ENCODE assay signal across 8 mouse cellular contexts in genomic region chr7:75782723-75783011, GRCm38 (mm10).
DNase-seq lines count a peak whose midpoint lies in the region; ATAC-seq and TF ChIP-seq lines count a peak whose summit lies in the region.

No protein-coding gene starts in this region.

- no peak for DNase-seq in kidney, adult 2 months
- peak; percentile 31 for DNase-seq in thymus, postnatal 0 days (ENCODE audit: low spot score)
- DNase-seq in thymus, postnatal 36 days = no peak
- DNase-seq in gastrocnemius, postnatal 10 days = no peak
- DNase-seq in right cerebral cortex, postnatal 4 days = no peak

- H3K4me2 ChIP-seq in kidney, embryonic 14.5 days (replicated peaks; ENCODE audit: low read depth, low read length) = no peak overlapping the region
- H3K4me2 ChIP-seq in intestine, embryonic 16.5 days (ENCODE audit: low read depth, low read length) = 0 out of 2 replicates have a peak overlapping the region, but pooled peaks have one; percentile 73
- H3K4me2 ChIP-seq in hindbrain, embryonic 16.5 days (ENCODE audit: low read length) = no peak overlapping the region

- no peak for TF ChIP-seq POLR2A in kidney, adult 2 months (IDR thresholded peaks at IDR 0.05; ENCODE audit: low read depth, low read length)

- H3K9ac ChIP-seq in kidney, embryonic 14.5 days (ENCODE audit: low read depth, low read length) = no peak overlapping the region
- 0 out of 2 replicates have a peak overlapping the region, but pooled peaks have one; percentile 48 for H3K9ac ChIP-seq in intestine, embryonic 16.5 days (ENCODE audit: low read depth, low read length)
- H3K9ac ChIP-seq in hindbrain, embryonic 16.5 days (ENCODE audit: low read depth, low read length) = no peak overlapping the region

- H3K36me3 ChIP-seq in kidney, adult 2 months (ENCODE audit: control insufficient read depth, insufficient read depth, low read length) = no peaks in the 10 kb centered on the region
- H3K36me3 ChIP-seq in kidney, embryonic 14.5 days (ENCODE audit: control insufficient read depth, insufficient read depth, low read length) = peaks cover 13% of the 10 kb centered on the region
- H3K36me3 ChIP-seq in intestine, embryonic 16.5 days (ENCODE audit: control insufficient read depth, insufficient read depth, low read length) = no peaks in the 10 kb centered on the region
- H3K36me3 ChIP-seq in hindbrain, embryonic 16.5 days (ENCODE audit: control insufficient read depth, insufficient read depth, low read length) = no peaks in the 10 kb centered on the region

- no peak overlapping the region for H3K4me3 ChIP-seq in kidney, adult 2 months (ENCODE audit: insufficient read depth, low read depth, low read length)
- H3K4me3 ChIP-seq in kidney, embryonic 14.5 days (ENCODE audit: low read length) = no peak overlapping the region
- H3K4me3 ChIP-seq in intestine, embryonic 16.5 days (ENCODE audit: low read length) = peak overlapping the region; percentile 75; the same call in 1 of the 2 replicates
- no peak overlapping the region for H3K4me3 ChIP-seq in hindbrain, embryonic 16.5 days (ENCODE audit: low read length)

- peaks cover 3% of the 10 kb centered on the region; the same call in 1 of the 2 replicates for H3K4me1 ChIP-seq in kidney, adult 2 months (ENCODE audit: control insufficient read depth, insufficient read depth, low read length)
- H3K4me1 ChIP-seq in kidney, embryonic 14.5 days (ENCODE audit: control insufficient read depth, insufficient read depth, low read length) = peaks cover 9% of the 10 kb centered on the region
- H3K4me1 ChIP-seq in intestine, embryonic 16.5 days (ENCODE audit: control insufficient read depth, insufficient read depth, low read length) = peaks cover 12% of the 10 kb centered on the region; the same call in 1 of the 2 replicates
- H3K4me1 ChIP-seq in hindbrain, embryonic 16.5 days (ENCODE audit: control insufficient read depth, insufficient read depth, low read depth, low read length) = no peaks in the 10 kb centered on the region

- no peak for ATAC-seq in kidney, embryonic 14.5 days (ENCODE audit: low FRiP score, low TSS enrichment)
- no peak for ATAC-seq in intestine, embryonic 16.5 days
- no peak for ATAC-seq in hindbrain, embryonic 16.5 days

- H3K27ac ChIP-seq in kidney, adult 2 months (ENCODE audit: insufficient read depth, low read depth, low read length) = peak overlapping the region; percentile 96
- H3K27ac ChIP-seq in kidney, embryonic 14.5 days (ENCODE audit: low read depth, low read length) = no peak overlapping the region; the same call in 1 of the 2 replicates
- no peak overlapping the region for H3K27ac ChIP-seq in intestine, embryonic 16.5 days (ENCODE audit: low read length)
- no peak overlapping the region for H3K27ac ChIP-seq in hindbrain, embryonic 16.5 days (ENCODE audit: low read depth, low read length)

- no peaks in the 10 kb centered on the region for H3K27me3 ChIP-seq in kidney, adult 2 months (replicated peaks; ENCODE audit: control insufficient read depth, insufficient read depth, low read length)
- no peaks in the 10 kb centered on the region for H3K27me3 ChIP-seq in kidney, embryonic 14.5 days (ENCODE audit: control insufficient read depth, insufficient read depth, low read length)
- H3K27me3 ChIP-seq in intestine, embryonic 16.5 days (replicated peaks; ENCODE audit: control insufficient read depth, insufficient read depth, low read length) = no peaks in the 10 kb centered on the region
- H3K27me3 ChIP-seq in hindbrain, embryonic 16.5 days (replicated peaks; ENCODE audit: control insufficient read depth, insufficient read depth, low read length) = no peaks in the 10 kb centered on the region

- no peak for TF ChIP-seq CTCF in kidney, adult 2 months (conservative IDR thresholded peaks at IDR 0.05; ENCODE audit: insufficient read depth, insufficient read length, low read depth, low read length)

- no peaks in the 10 kb centered on the region for H3K9me3 ChIP-seq in kidney, embryonic 14.5 days (ENCODE audit: control insufficient read depth, low read length)
- no peaks in the 10 kb centered on the region for H3K9me3 ChIP-seq in intestine, embryonic 16.5 days (ENCODE audit: control insufficient read depth, low read length)
- H3K9me3 ChIP-seq in hindbrain, embryonic 16.5 days (ENCODE audit: control insufficient read depth, low read length) = no peaks in the 10 kb centered on the region

- 73% methylated on average over 3 of the region's 3 CpGs for WGBS in kidney, adult 2 months
- WGBS in kidney, embryonic 14.5 days = 46% methylated on average over 3 of the region's 3 CpGs
- 56% methylated on average over 3 of the region's 3 CpGs for WGBS in intestine, embryonic 16.5 days
- WGBS in hindbrain, embryonic 16.5 days = 83% methylated on average over 3 of the region's 3 CpGs
